Mouse (Mus musculus) olfactory bulb, adult 2 months (tissue): ENCODE measurements around the gene Ccdc40.

Experiments used
- CTCF ChIP-seq: fragments of 200-500 bp; IDR thresholded peaks from 2 replicates; pipeline ENCODE4 v1.5.1; 2012; ENCODE audit warnings: low read depth, mild to moderate bottlenecking, low read length, moderate library complexity; ENCODE audit not compliant: insufficient read depth
- POLR2A ChIP-seq: fragments of 200-500 bp; IDR thresholded peaks from 2 replicates; pipeline ENCODE4 v1.6.1; 2012; ENCODE audit warnings: mild to moderate bottlenecking, low read depth, low read length, moderate library complexity; ENCODE audit not compliant: insufficient read depth

DNA sequence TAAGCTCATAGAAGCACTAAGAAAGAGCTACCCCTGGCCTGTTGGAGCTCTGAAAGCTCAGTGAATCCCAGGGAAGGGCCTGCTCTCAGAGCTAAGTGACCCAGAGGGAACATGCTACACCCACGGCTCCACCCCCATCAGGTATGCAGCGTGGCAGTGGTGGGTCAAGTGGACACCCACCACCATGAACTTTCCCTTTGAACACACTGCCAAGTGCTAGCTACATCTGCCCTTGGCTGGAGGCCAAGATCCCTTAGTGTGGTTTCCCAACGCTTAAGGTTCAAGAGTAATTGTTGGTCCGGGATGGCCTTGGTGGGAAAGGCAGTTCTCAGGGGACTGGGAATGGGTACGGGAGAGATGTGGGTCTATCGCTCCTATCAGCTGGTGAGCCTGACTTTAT, 40.0 kb upstream of the Ccdc40 start:
- TF ChIP-seq CTCF = no peak
- no peak for TF ChIP-seq POLR2A
